Mouse (Mus musculus): ENCODE data around the gene Ccdc40. TPM values are rescaled to one million over a fixed set of nuclear protein-coding genes. Genes with fewer than 3 reads are reported as not detected.

Ccdc40 gene
- polyA plus RNA-seq, 1 experiment from 2014 or later: 0.68 TPM

- Histone ChIP-seq H3K9ac (ENCODE audit: low read depth, low read length) (no peak overlapping the region), H3K4me1 (ENCODE audit: control insufficient read depth, low read depth, low read length) (no peaks in the 10 kb centered on the region), H3K4me2 (ENCODE audit: low read depth, low read length) (no peak overlapping the region), H3K4me3 (ENCODE audit: low read depth, low read length) (no peak overlapping the region), H3K36me3 (ENCODE audit: control insufficient read depth, insufficient read depth) (no peaks in the 10 kb centered on the region), H3K27me3 (ENCODE audit: control insufficient read depth, insufficient read depth, low read depth, low read length) (peaks cover 7% of the 10 kb centered on the region; the same call in 1 of the 2 replicates), H3K9me3 (replicated peaks; ENCODE audit: control insufficient read depth, low read length) (no peaks in the 10 kb centered on the region), H3K27ac (ENCODE audit: low read length) (no peak overlapping the region)
- WGBS (ENCODE audit: insufficient replicate concordance): 45% methylated on average over 13 of the region's 13 CpGs
- no peak for ATAC-seq (ENCODE audit: low read depth)
Observed at GRCm38 (mm10) chr11:119306762-119307657, 78.6 kb downstream of the Ccdc40 start.

- no peak for ATAC-seq (ENCODE audit: low read depth)
- peaks cover 7% of the 10 kb centered on the region; the same call in 1 of the 2 replicates for H3K27me3 ChIP-seq (ENCODE audit: control insufficient read depth, insufficient read depth, low read depth, low read length)
- no peaks in the 10 kb centered on the region for H3K36me3 ChIP-seq (ENCODE audit: control insufficient read depth, insufficient read depth)
- H3K9ac ChIP-seq (ENCODE audit: low read depth, low read length): no peak within 1 kb of the TSS
- no peak within 1 kb of the TSS for H3K4me3 ChIP-seq (ENCODE audit: low read depth, low read length)
- H3K9me3 ChIP-seq (replicated peaks; ENCODE audit: control insufficient read depth, low read length): no peaks in the 10 kb centered on the region
- H3K4me2 ChIP-seq (ENCODE audit: low read depth, low read length): no peak within 1 kb of the TSS
- WGBS (ENCODE audit: insufficient replicate concordance): 38% methylated on average over 1 of the region's 1 CpGs
- H3K27ac ChIP-seq (ENCODE audit: low read length): no peak within 1 kb of the TSS
- no peaks in the 10 kb centered on the region for H3K4me1 ChIP-seq (ENCODE audit: control insufficient read depth, low read depth, low read length)
Observed at GRCm38 (mm10) chr11:119307658-119307867, 79.2 kb downstream of the Ccdc40 start, which contains the start of gene Card14. Gene Card14, plus strand, starts transcription at chr11:119307768.

- no peak for ATAC-seq (ENCODE audit: low read depth)
- no peak overlapping the region for H3K27ac ChIP-seq (ENCODE audit: low read length)
- no peak overlapping the region for H3K9ac ChIP-seq (ENCODE audit: low read depth, low read length)
- no peak overlapping the region for H3K4me2 ChIP-seq (ENCODE audit: low read depth, low read length)
- peaks cover 7% of the 10 kb centered on the region; the same call in 1 of the 2 replicates for H3K27me3 ChIP-seq (ENCODE audit: control insufficient read depth, insufficient read depth, low read depth, low read length)
- 31% methylated on average over 11 of the region's 11 CpGs for WGBS (ENCODE audit: insufficient replicate concordance)
- H3K9me3 ChIP-seq (replicated peaks; ENCODE audit: control insufficient read depth, low read length): no peaks in the 10 kb centered on the region
- no peaks in the 10 kb centered on the region for H3K4me1 ChIP-seq (ENCODE audit: control insufficient read depth, low read depth, low read length)
- no peaks in the 10 kb centered on the region for H3K36me3 ChIP-seq (ENCODE audit: control insufficient read depth, insufficient read depth)
- H3K4me3 ChIP-seq (ENCODE audit: low read depth, low read length): no peak overlapping the region
Observed at GRCm38 (mm10) chr11:119307916-119308315, 79.5 kb downstream of the Ccdc40 start.

GRCm38 (mm10) chr11:119310621-119311020 lies 82.2 kb downstream of the Ccdc40 start:
- ATAC-seq (ENCODE audit: low read depth): no peak
- no peaks in the 10 kb centered on the region for H3K36me3 ChIP-seq (ENCODE audit: control insufficient read depth, insufficient read depth)
- H3K9me3 ChIP-seq (replicated peaks; ENCODE audit: control insufficient read depth, low read length): no peaks in the 10 kb centered on the region
- H3K4me1 ChIP-seq (ENCODE audit: control insufficient read depth, low read depth, low read length): no peaks in the 10 kb centered on the region
- no peak overlapping the region for H3K9ac ChIP-seq (ENCODE audit: low read depth, low read length)
- peaks cover 7% of the 10 kb centered on the region; the same call in 1 of the 2 replicates for H3K27me3 ChIP-seq (ENCODE audit: control insufficient read depth, insufficient read depth, low read depth, low read length)
- WGBS (ENCODE audit: insufficient replicate concordance): 15% methylated on average over 10 of the region's 10 CpGs
- no peak overlapping the region for H3K4me2 ChIP-seq (ENCODE audit: low read depth, low read length)
- H3K4me3 ChIP-seq (ENCODE audit: low read depth, low read length): no peak overlapping the region
- H3K27ac ChIP-seq (ENCODE audit: low read length): no peak overlapping the region

GRCm38 (mm10) chr11:119314252-119314936 lies 86.0 kb downstream of the Ccdc40 start:
- H3K9ac ChIP-seq (ENCODE audit: low read depth, low read length): peak overlapping the region; percentile 15; the same call in 1 of the 2 replicates
- H3K36me3 ChIP-seq (ENCODE audit: control insufficient read depth, insufficient read depth): no peaks in the 10 kb centered on the region
- peaks cover 5% of the 10 kb centered on the region; the same call in 1 of the 2 replicates for H3K27me3 ChIP-seq (ENCODE audit: control insufficient read depth, insufficient read depth, low read depth, low read length)
- H3K4me1 ChIP-seq (ENCODE audit: control insufficient read depth, low read depth, low read length): no peaks in the 10 kb centered on the region
- H3K9me3 ChIP-seq (replicated peaks; ENCODE audit: control insufficient read depth, low read length): no peaks in the 10 kb centered on the region
- WGBS (ENCODE audit: insufficient replicate concordance): 45% methylated on average over 17 of the region's 17 CpGs
- 0 out of 2 replicates have a peak, but pooled peaks have one; percentile 41 for ATAC-seq (ENCODE audit: low read depth)
- no peak overlapping the region for H3K4me3 ChIP-seq (ENCODE audit: low read depth, low read length)
- no peak overlapping the region for H3K27ac ChIP-seq (ENCODE audit: low read length)
- peak overlapping the region; percentile 17; the same call in 1 of the 2 replicates for H3K4me2 ChIP-seq (ENCODE audit: low read depth, low read length)

Other genes starting within 250 kb of the Ccdc40 start
- gene Enpp7, start 240.4 kb upstream of the Ccdc40 start, polyA plus RNA-seq (2015; fragmentation: Nextera tagmentation; extraction: Ambion mirVana): not detected in 2 replicates
- gene Cbx2, start 205.6 kb upstream of the Ccdc40 start, polyA plus RNA-seq (2015; fragmentation: Nextera tagmentation; extraction: Ambion mirVana): 2.6 and 3.3 TPM in 2 replicates
- 3.0 and 3.1 TPM in 2 replicates for gene Cbx8, start 187.6 kb upstream of the Ccdc40 start, polyA plus RNA-seq (2015; fragmentation: Nextera tagmentation; extraction: Ambion mirVana)
- gene Cbx4, start 142.4 kb upstream of the Ccdc40 start, polyA plus RNA-seq (2015; fragmentation: Nextera tagmentation; extraction: Ambion mirVana): 2.5 and 2.9 TPM in 2 replicates
- gene Tbc1d16, start 73 bp upstream of the Ccdc40 start, polyA plus RNA-seq (2015; fragmentation: Nextera tagmentation; extraction: Ambion mirVana): 1.3 and 1.8 TPM in 2 replicates
- gene Gaa, start 39.3 kb downstream of the Ccdc40 start, polyA plus RNA-seq (2015; fragmentation: Nextera tagmentation; extraction: Ambion mirVana): 25.8 and 30.8 TPM in 2 replicates
- 139 and 146 TPM in 2 replicates for gene Eif4a3, start 71.5 kb downstream of the Ccdc40 start, polyA plus RNA-seq (2015; fragmentation: Nextera tagmentation; extraction: Ambion mirVana)
- 0.21 and 0.24 TPM in 2 replicates for gene Card14, start 79.2 kb downstream of the Ccdc40 start, polyA plus RNA-seq (2015; fragmentation: Nextera tagmentation; extraction: Ambion mirVana)
- 1.8 and 2.0 TPM in 2 replicates for gene Sgsh, start 127.0 kb downstream of the Ccdc40 start, polyA plus RNA-seq (2015; fragmentation: Nextera tagmentation; extraction: Ambion mirVana)
- gene Slc26a11, start 127.0 kb downstream of the Ccdc40 start, polyA plus RNA-seq (2015; fragmentation: Nextera tagmentation; extraction: Ambion mirVana): 2.1 and 2.3 TPM in 2 replicates
- 2.5 and 3.3 TPM in 2 replicates for gene Rnf213, start 164.5 kb downstream of the Ccdc40 start, polyA plus RNA-seq (2015; fragmentation: Nextera tagmentation; extraction: Ambion mirVana)